Mouse (Mus musculus): ENCODE results near the gene Hmg20b. TPM values are rescaled to one million over a fixed set of nuclear protein-coding genes. Genes with fewer than 3 reads are reported as not detected.

The Hmg20b gene
- polyA plus RNA-seq (2014; fragmentation: Illumina TruSeq; extraction: RNeasy Lipid Tissue Mini Kit (QIAGEN cat#74804); ENCODE audit: low replicate concordance), result 7.1 TPM

DNA sequence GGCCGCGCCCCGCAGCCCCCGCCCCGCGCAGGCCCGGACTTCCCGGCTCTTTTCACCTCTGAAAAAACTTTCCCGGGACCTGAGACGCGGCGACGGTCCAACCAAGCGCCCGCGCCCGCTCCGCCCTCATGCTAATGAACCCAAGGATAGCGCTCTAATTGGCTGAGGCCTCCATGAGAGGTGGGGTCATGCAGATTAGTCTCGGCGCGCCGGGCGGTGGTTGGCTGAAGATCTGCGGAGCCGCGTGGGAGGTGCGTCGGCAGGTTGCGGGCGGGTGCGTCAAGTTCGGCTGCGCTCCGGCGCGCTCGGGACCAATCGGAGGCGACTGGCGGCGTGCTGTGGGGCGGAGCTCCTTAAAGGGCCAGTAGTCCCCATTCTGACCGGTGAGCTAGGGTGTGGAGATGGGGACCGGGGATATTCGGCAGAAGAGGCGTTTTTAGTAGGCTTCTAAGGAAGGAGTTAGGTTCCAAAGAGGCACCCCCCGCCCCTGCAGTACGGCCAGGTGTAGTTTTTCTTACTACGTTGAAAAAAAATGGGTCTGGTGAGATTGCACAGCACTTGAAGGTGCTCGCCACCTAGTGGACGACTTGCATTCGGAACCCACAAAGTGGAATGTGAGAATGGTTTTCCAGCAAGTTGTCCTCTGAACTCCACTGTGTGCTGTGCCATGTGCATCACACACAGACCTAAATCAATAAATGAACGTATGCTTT, at the start of gene Hmg20b:
Gene Hmg20b, minus strand, starts transcription at position 130 of the 713 bp plus-strand sequence.

GRCm38 (mm10) chr10:81392781-81393185, 42.5 kb upstream of the Hmg20b start, which contains the start of gene Smim24:
Gene Smim24, plus strand, starts transcription at chr10:81393051.

DNA sequence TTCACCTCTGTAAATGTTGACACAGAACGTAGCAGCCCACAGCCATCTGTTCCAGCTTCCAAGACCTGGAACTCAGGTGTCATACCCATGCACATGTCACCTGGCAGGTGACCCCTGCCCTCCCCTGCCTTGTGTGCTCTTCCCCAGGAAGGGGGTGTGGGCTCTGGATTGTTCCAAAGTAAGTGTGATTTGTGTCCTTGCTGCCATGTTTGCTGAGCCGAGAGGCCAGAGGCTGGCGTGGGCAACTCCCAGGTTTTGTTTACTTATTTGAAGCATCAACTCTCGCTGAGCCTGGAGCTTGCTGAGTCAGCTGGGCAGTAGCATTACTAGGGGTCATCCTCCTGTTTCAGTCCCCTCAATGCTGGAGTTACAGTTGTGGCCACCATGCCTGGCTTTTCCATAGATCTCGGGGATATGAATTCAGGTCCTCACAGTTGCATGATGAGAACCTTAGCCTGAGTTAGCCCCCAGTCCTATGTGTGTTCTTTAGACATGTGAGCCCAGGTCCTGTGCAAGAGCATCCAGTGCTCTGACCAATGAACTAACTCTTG, 38.3 kb upstream of the Hmg20b start, which contains the start of gene Gm48552:
Gene Gm48552, plus strand, starts transcription at position 501 of the 551 bp plus-strand sequence.

DNA sequence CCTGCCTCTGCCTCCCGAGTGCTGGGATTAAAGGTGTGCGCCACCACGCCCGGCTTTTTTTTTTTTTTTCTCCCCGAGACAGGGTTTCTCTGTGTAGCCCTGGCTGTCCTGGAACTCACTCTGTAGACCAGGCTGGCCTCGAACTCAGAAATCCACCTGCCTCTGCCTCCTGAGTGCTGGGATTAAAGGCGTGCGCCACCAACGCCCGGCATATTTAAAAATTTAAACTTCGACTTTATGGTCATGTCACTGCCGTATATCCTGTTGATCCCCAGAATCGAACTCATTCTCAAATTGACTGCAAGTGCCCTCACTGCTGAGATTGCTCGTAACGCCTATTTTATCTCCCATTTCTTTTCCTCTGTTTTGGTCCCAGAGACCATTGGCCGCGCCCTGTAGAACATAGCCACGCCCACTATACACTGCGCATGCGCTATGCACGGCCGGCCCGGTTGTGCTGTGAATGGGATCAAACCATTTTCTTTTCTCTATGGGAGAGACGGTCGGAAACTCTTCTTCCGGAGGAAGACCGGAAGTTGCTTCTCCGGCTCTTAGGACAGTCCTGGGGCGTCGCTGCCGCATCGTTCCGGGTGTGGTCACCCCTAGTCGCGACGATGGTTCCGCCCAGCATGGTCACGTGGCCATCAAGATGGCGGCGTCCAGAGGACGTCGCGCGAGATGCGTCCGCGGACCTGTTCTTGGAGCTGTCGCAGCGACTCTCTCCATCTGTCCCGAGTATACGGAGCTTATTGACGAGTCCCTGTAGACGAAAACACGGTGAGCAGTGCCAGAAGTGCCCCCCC, 33.7 kb upstream of the Hmg20b start, which contains the start of the genes Dohh and Gm48551:
Gene Dohh, plus strand, starts transcription at position 627 of the 803 bp plus-strand sequence.
Gene Gm48551, plus strand, starts transcription at position 665 of the 803 bp plus-strand sequence.

DNA sequence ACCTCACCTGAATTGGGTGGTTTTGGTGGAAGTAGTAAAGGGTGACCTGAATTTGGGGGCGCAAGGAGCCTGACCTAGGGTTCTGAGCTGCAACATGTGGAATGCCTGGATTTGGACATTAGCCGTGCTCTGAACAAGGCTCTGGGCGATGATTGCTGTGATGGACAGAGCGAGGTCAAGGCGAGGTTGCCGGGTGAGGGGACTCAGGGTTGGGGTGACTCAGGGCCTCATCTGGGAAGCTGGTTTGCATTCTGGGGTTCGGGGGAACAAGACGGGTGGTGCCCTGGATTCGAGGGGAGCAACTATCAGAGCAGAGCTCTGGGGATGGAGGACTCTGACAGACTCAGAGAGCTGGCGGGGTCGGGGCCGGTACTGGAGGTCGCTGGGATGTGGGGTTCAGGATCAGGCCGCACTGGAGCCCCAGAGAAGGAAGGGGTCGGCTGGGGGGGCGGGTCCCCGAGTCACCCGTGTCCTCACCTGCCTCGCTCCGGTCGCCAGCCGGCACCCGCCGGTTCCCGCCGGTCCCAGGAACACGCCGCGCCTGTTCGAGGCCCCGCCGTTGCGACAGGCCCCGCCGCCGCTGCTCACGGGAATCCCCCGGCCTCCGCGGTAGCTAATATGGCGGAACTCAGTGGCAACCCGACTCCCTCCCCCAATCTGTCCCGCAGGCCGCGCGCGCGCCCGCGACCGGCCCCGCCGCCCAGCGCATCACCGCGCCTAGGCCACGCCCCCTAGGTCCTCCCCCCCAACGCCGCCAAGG, 27.7 kb upstream of the Hmg20b start, which contains the start of gene Fzr1:
Gene Fzr1, minus strand, starts transcription at position 724 of the 760 bp plus-strand sequence.

GRCm38 (mm10) chr10:81365672-81366476, 15.6 kb upstream of the Hmg20b start, which contains the start of gene 4930404N11Rik:
Gene 4930404N11Rik, minus strand, starts transcription at chr10:81365816.

DNA sequence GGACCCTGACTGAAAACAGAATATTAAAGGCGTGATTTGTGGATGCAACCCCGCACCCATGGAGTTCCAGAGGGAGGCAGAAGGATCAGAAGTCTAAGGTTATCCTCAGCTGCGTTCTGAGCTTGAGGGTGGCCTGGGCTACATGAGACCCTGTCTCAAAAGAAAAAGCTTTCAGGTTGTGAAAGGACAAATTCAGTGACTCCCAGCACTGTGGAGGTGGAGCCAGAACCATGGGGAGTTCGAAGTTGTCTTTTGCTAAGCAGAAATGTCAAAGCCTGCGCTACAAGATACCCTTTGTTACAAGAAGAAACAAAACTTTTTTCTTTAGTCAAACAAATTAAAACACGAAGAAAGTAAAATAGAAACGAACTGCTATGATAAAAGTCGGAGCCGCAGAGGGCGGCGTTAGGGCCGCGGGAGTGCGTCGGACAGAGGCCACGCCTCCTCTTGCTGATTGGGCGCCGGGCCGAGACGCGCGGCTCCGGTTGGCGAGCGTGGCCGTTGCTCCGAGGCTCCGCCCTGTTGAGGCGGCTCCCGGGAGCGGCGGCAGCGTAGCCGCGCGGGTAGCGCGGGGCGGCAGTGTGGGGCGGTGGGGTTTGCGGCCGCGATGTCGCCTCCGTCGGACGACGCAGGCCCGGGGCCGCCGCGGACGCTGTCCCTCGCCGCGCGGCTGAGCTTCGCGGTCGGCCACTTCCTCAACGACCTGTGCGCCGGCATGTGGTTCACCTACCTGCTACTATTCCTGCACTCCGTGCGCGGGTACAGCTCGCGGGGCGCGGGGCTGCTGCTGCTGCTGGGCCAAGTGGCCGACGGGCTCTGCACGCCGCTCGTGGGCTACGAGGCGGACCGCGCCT, 6.9 kb upstream of the Hmg20b start, which contains the start of gene Mfsd12:
Gene Mfsd12, plus strand, starts transcription at position 501 of the 854 bp plus-strand sequence.

DNA sequence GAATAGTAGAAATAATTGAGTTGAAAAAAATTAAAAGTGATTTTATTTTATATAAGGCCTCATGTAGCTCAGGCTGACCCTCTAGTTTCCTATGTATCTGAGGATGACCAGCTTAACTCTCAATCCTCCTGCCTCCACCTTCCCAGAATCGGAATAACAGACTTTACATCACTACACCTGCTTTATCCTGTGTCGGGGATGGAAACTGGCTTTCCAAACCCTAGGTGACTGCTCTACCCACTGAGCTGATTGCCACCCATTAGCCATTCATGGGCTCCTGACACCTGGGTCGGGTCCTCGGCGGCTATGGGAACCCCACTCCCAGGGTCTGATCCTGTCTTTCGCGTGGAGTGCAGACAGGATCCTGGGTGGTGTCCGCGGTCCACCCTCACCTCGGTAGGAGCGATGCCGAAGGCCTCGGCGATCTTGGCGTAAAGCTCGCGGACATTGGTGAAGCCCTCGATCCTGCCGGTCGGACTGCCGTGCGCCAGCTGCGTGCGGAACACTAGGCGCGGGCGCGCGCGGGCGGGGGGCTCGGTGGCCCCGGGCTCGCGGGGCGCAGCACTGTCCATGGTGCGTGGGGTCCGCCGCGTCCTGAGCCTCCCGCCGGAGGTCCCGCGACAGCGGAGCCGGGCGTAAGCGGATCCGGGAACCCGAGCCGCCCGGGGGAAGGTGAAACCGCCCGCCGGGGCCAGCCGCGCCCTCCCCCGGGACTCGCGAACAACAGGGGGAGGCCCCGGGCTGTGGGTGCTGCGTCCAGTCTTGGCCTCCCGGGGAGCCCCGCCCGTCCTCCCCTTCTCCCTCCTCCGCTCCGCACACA, 7.4 kb downstream of the Hmg20b start, which contains the start of gene Gipc3:
Gene Gipc3, minus strand, starts transcription at position 581 of the 820 bp plus-strand sequence.

GRCm38 (mm10) chr10:81328386-81328785, 21.9 kb downstream of the Hmg20b start, which contains the start of gene Tbxa2r:
Gene Tbxa2r, plus strand, starts transcription at chr10:81328731.

DNA sequence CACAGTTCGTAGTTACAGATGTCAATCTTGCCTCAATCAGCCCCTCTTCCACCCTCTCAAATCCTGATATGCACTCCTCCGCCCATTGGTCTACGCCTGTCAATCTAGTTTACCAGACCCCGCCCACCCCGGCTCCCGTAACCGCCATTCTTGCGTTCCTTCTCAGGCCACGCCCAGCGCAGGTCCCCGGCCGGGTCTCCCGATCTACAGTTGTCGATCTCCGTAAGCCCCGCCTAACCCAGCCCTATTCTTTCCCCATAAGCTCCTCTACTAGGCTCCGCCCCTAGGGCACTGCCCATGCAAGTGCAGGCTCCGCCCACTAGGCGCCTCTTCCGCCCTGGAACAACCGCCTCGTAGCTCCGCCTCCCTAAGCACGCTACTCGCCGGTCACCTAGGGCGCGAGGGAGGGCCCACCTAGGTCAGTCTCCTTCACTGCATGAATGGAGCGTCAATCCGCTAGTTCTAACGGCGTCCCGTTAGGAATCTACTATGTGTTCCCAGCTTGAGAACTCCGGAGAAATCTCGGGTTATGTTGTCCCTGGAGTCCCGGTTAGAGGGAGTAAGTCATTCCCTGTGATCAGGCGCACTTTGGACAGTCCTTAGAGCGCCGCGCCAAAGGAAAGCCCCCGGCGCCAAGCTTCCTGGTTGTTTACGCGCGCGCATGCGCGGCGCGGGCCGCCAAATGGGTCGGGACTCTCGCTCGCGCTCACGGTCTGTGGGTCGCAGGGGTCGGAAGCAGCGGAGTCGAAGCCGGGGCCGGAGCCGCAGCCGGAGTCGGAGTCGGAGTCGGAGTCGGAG, 29.5 kb downstream of the Hmg20b start, which contains the start of gene Cactin:
Gene Cactin, plus strand, starts transcription at position 554 of the 798 bp plus-strand sequence.

Other genes with a start within 250 kb of the Hmg20b start
- 4.5 TPM for gene Map2k2, start 244.6 kb downstream of the Hmg20b start, polyA plus RNA-seq (2014; fragmentation: Illumina TruSeq; extraction: RNeasy Lipid Tissue Mini Kit (QIAGEN cat#74804); ENCODE audit: low replicate concordance)
- 19.8 TPM for gene Zbtb7a, start 215.3 kb downstream of the Hmg20b start, polyA plus RNA-seq (2014; fragmentation: Illumina TruSeq; extraction: RNeasy Lipid Tissue Mini Kit (QIAGEN cat#74804); ENCODE audit: low replicate concordance)
- not detected for gene Pias4, start 182.6 kb downstream of the Hmg20b start, polyA plus RNA-seq (2014; fragmentation: Illumina TruSeq; extraction: RNeasy Lipid Tissue Mini Kit (QIAGEN cat#74804); ENCODE audit: low replicate concordance)
- gene Eef2, start 173.8 kb downstream of the Hmg20b start, polyA plus RNA-seq (2014; fragmentation: Illumina TruSeq; extraction: RNeasy Lipid Tissue Mini Kit (QIAGEN cat#74804); ENCODE audit: low replicate concordance), result 3.2 TPM
- not detected for gene Dapk3, start 167.5 kb downstream of the Hmg20b start, polyA plus RNA-seq (2014; fragmentation: Illumina TruSeq; extraction: RNeasy Lipid Tissue Mini Kit (QIAGEN cat#74804); ENCODE audit: low replicate concordance)
- not detected for gene 4930442H23Rik, start 166.6 kb downstream of the Hmg20b start, polyA plus RNA-seq (2014; fragmentation: Illumina TruSeq; extraction: RNeasy Lipid Tissue Mini Kit (QIAGEN cat#74804); ENCODE audit: low replicate concordance)
- not detected for gene Nmrk2, start 148.4 kb downstream of the Hmg20b start, polyA plus RNA-seq (2014; fragmentation: Illumina TruSeq; extraction: RNeasy Lipid Tissue Mini Kit (QIAGEN cat#74804); ENCODE audit: low replicate concordance)
- gene Atcay, start 119.6 kb downstream of the Hmg20b start, polyA plus RNA-seq (2014; fragmentation: Illumina TruSeq; extraction: RNeasy Lipid Tissue Mini Kit (QIAGEN cat#74804); ENCODE audit: low replicate concordance), result not detected
- 0.41 TPM for gene Zfr2, start 117.3 kb downstream of the Hmg20b start, polyA plus RNA-seq (2014; fragmentation: Illumina TruSeq; extraction: RNeasy Lipid Tissue Mini Kit (QIAGEN cat#74804); ENCODE audit: low replicate concordance)
- not detected for gene Matk, start 97.5 kb downstream of the Hmg20b start, polyA plus RNA-seq (2014; fragmentation: Illumina TruSeq; extraction: RNeasy Lipid Tissue Mini Kit (QIAGEN cat#74804); ENCODE audit: low replicate concordance)
- 0.89 TPM for gene Mrpl54, start 83.5 kb downstream of the Hmg20b start, polyA plus RNA-seq (2014; fragmentation: Illumina TruSeq; extraction: RNeasy Lipid Tissue Mini Kit (QIAGEN cat#74804); ENCODE audit: low replicate concordance)
- not detected for gene Apba3, start 83.5 kb downstream of the Hmg20b start, polyA plus RNA-seq (2014; fragmentation: Illumina TruSeq; extraction: RNeasy Lipid Tissue Mini Kit (QIAGEN cat#74804); ENCODE audit: low replicate concordance)
- gene Tjp3, start 58.9 kb downstream of the Hmg20b start, polyA plus RNA-seq (2014; fragmentation: Illumina TruSeq; extraction: RNeasy Lipid Tissue Mini Kit (QIAGEN cat#74804); ENCODE audit: low replicate concordance), result 1.3 TPM
- 1.4 TPM for gene Pip5k1c, start 57.5 kb downstream of the Hmg20b start, polyA plus RNA-seq (2014; fragmentation: Illumina TruSeq; extraction: RNeasy Lipid Tissue Mini Kit (QIAGEN cat#74804); ENCODE audit: low replicate concordance)
- not detected for gene Cactin, start 29.4 kb downstream of the Hmg20b start, polyA plus RNA-seq (2014; fragmentation: Illumina TruSeq; extraction: RNeasy Lipid Tissue Mini Kit (QIAGEN cat#74804); ENCODE audit: low replicate concordance)
- not detected for gene Tbxa2r, start 21.7 kb downstream of the Hmg20b start, polyA plus RNA-seq (2014; fragmentation: Illumina TruSeq; extraction: RNeasy Lipid Tissue Mini Kit (QIAGEN cat#74804); ENCODE audit: low replicate concordance)
- gene Gipc3, start 7.2 kb downstream of the Hmg20b start, polyA plus RNA-seq (2014; fragmentation: Illumina TruSeq; extraction: RNeasy Lipid Tissue Mini Kit (QIAGEN cat#74804); ENCODE audit: low replicate concordance), result not detected
- gene Mfsd12, start 7.0 kb upstream of the Hmg20b start, polyA plus RNA-seq (2014; fragmentation: Illumina TruSeq; extraction: RNeasy Lipid Tissue Mini Kit (QIAGEN cat#74804); ENCODE audit: low replicate concordance), result not detected
- gene 4930404N11Rik, start 15.3 kb upstream of the Hmg20b start, polyA plus RNA-seq (2014; fragmentation: Illumina TruSeq; extraction: RNeasy Lipid Tissue Mini Kit (QIAGEN cat#74804); ENCODE audit: low replicate concordance), result not detected
- 0.15 TPM for gene Fzr1, start 28.0 kb upstream of the Hmg20b start, polyA plus RNA-seq (2014; fragmentation: Illumina TruSeq; extraction: RNeasy Lipid Tissue Mini Kit (QIAGEN cat#74804); ENCODE audit: low replicate concordance)
- gene Dohh, start 33.9 kb upstream of the Hmg20b start, polyA plus RNA-seq (2014; fragmentation: Illumina TruSeq; extraction: RNeasy Lipid Tissue Mini Kit (QIAGEN cat#74804); ENCODE audit: low replicate concordance), result not detected
- 0.56 TPM for gene Gm48551, start 34.0 kb upstream of the Hmg20b start, polyA plus RNA-seq (2014; fragmentation: Illumina TruSeq; extraction: RNeasy Lipid Tissue Mini Kit (QIAGEN cat#74804); ENCODE audit: low replicate concordance)
- not detected for gene Gm48552, start 38.5 kb upstream of the Hmg20b start, polyA plus RNA-seq (2014; fragmentation: Illumina TruSeq; extraction: RNeasy Lipid Tissue Mini Kit (QIAGEN cat#74804); ENCODE audit: low replicate concordance)
- gene Smim24, start 42.6 kb upstream of the Hmg20b start, polyA plus RNA-seq (2014; fragmentation: Illumina TruSeq; extraction: RNeasy Lipid Tissue Mini Kit (QIAGEN cat#74804); ENCODE audit: low replicate concordance), result 129 TPM
- gene Nfic, start 105.2 kb upstream of the Hmg20b start, polyA plus RNA-seq (2014; fragmentation: Illumina TruSeq; extraction: RNeasy Lipid Tissue Mini Kit (QIAGEN cat#74804); ENCODE audit: low replicate concordance), result 2.3 TPM
- gene Celf5, start 132.2 kb upstream of the Hmg20b start, polyA plus RNA-seq (2014; fragmentation: Illumina TruSeq; extraction: RNeasy Lipid Tissue Mini Kit (QIAGEN cat#74804); ENCODE audit: low replicate concordance), result 1.8 TPM
- not detected for gene Ncln, start 145.9 kb upstream of the Hmg20b start, polyA plus RNA-seq (2014; fragmentation: Illumina TruSeq; extraction: RNeasy Lipid Tissue Mini Kit (QIAGEN cat#74804); ENCODE audit: low replicate concordance)
- not detected for gene S1pr4, start 149.7 kb upstream of the Hmg20b start, polyA plus RNA-seq (2014; fragmentation: Illumina TruSeq; extraction: RNeasy Lipid Tissue Mini Kit (QIAGEN cat#74804); ENCODE audit: low replicate concordance)
- not detected for gene Gna15, start 173.7 kb upstream of the Hmg20b start, polyA plus RNA-seq (2014; fragmentation: Illumina TruSeq; extraction: RNeasy Lipid Tissue Mini Kit (QIAGEN cat#74804); ENCODE audit: low replicate concordance)
- gene Gna11, start 194.7 kb upstream of the Hmg20b start, polyA plus RNA-seq (2014; fragmentation: Illumina TruSeq; extraction: RNeasy Lipid Tissue Mini Kit (QIAGEN cat#74804); ENCODE audit: low replicate concordance), result 7.6 TPM
- gene Aes, start 209.0 kb upstream of the Hmg20b start, polyA plus RNA-seq (2014; fragmentation: Illumina TruSeq; extraction: RNeasy Lipid Tissue Mini Kit (QIAGEN cat#74804); ENCODE audit: low replicate concordance), result 7.5 TPM
- 1.5 TPM for gene Tle2, start 224.1 kb upstream of the Hmg20b start, polyA plus RNA-seq (2014; fragmentation: Illumina TruSeq; extraction: RNeasy Lipid Tissue Mini Kit (QIAGEN cat#74804); ENCODE audit: low replicate concordance)

Measured in small intestine, adult 10 weeks (tissue).